In genomic region chr9:109087987-109088386, GRCm38 (mm10) we compare ENCODE assay signal across 8 mouse cellular contexts. TPM values are rescaled to one million over a fixed set of nuclear protein-coding genes. Genes with fewer than 3 reads are reported as not detected.
DNase-seq lines count a peak whose midpoint lies in the region; ATAC-seq and TF ChIP-seq lines count a peak whose summit lies in the region.

No protein-coding gene starts in this region.

- no peak overlapping the region for H3K4me3 ChIP-seq in intestine, embryonic 14.5 days (ENCODE audit: low read depth, low read length)
- no peak overlapping the region for H3K4me3 ChIP-seq in intestine, embryonic 16.5 days (ENCODE audit: low read length)
- H3K4me3 ChIP-seq in CH12.LX (replicated peaks in 1 of 3; ENCODE audit: low read depth in 2 of 3, low read length in 2 of 3, poor library complexity in 1 of 3), result no peak overlapping the region
- H3K4me3 ChIP-seq in heart, embryonic 13.5 days, result no peak overlapping the region

- H3K4me2 ChIP-seq in intestine, embryonic 14.5 days (ENCODE audit: low read length), result no peak overlapping the region
- no peak overlapping the region for H3K4me2 ChIP-seq in intestine, embryonic 16.5 days (ENCODE audit: low read depth, low read length)
- no peak overlapping the region for H3K4me2 ChIP-seq in CH12.LX (ENCODE audit: insufficient read depth, low read depth, poor library complexity, severe bottlenecking)
- H3K4me2 ChIP-seq in heart, embryonic 13.5 days, result no peak overlapping the region

- 14% methylated on average over 5 of the region's 5 CpGs for WGBS in intestine, embryonic 14.5 days
- 19% methylated on average over 5 of the region's 5 CpGs for WGBS in intestine, embryonic 16.5 days
- 10% methylated on average over 5 of the region's 5 CpGs for WGBS in heart, embryonic 13.5 days

- H3K79me2 ChIP-seq in CH12.LX (replicated peaks; ENCODE audit: control insufficient read depth, extremely low read depth, insufficient read depth, poor library complexity, severe bottlenecking), result 0 out of 2 replicates have a peak, but pooled peaks cover under 1% of the 10 kb centered on the region

- H3K9ac ChIP-seq in intestine, embryonic 14.5 days (ENCODE audit: low read length), result no peak overlapping the region
- no peak overlapping the region for H3K9ac ChIP-seq in intestine, embryonic 16.5 days (ENCODE audit: low read depth, low read length)
- H3K9ac ChIP-seq in CH12.LX (ENCODE audit: insufficient read depth, low read depth), result no peak overlapping the region
- peak overlapping the region; percentile 20 for H3K9ac ChIP-seq in heart, embryonic 13.5 days

- TF ChIP-seq EP300 in CH12.LX (IDR thresholded peaks at IDR 0.05; ENCODE audit: low read length), result no peak

- no peak; the same call in none of the 2 replicates for TF ChIP-seq RAD21 in CH12.LX (IDR thresholded peaks at IDR 0.05; ENCODE audit: low read depth, low read length)

- H3K27me3 ChIP-seq in intestine, embryonic 14.5 days (replicated peaks; ENCODE audit: control insufficient read depth, insufficient read depth, low read length), result no peaks in the 10 kb centered on the region
- no peaks in the 10 kb centered on the region for H3K27me3 ChIP-seq in intestine, embryonic 16.5 days (replicated peaks; ENCODE audit: control insufficient read depth, insufficient read depth, low read length)
- H3K27me3 ChIP-seq in CH12.LX (replicated peaks), result no peaks in the 10 kb centered on the region
- H3K27me3 ChIP-seq in heart, embryonic 13.5 days (replicated peaks), result no peaks in the 10 kb centered on the region

- peaks cover 22% of the 10 kb centered on the region; the same call in 1 of the 2 replicates for H3K36me3 ChIP-seq in intestine, embryonic 14.5 days (ENCODE audit: control insufficient read depth, insufficient read depth, low read length)
- peaks cover 2% of the 10 kb centered on the region; the same call in 1 of the 2 replicates for H3K36me3 ChIP-seq in intestine, embryonic 16.5 days (ENCODE audit: control insufficient read depth, insufficient read depth, low read length)
- H3K36me3 ChIP-seq in CH12.LX (replicated peaks in 1 of 2; ENCODE audit: control insufficient read depth in 1 of 2, insufficient read depth in 1 of 2, low read length in 1 of 2), result peaks cover 28 to 59% of the 10 kb centered on the region in 2 experiments
- H3K36me3 ChIP-seq in heart, embryonic 13.5 days, result peaks cover 42% of the 10 kb centered on the region

- dilution Hi-C loops in CH12.LX (cut with MboI; ENCODE audit: extremely low pct_ligation_motif_present, extremely low pct_unique_long_range_greater_than_20kb, low sequenced_read_pairs), result no loop called here

- H3K27ac ChIP-seq in intestine, embryonic 14.5 days (ENCODE audit: low read depth), result no peak overlapping the region
- H3K27ac ChIP-seq in intestine, embryonic 16.5 days (ENCODE audit: low read length), result no peak overlapping the region
- no peak overlapping the region for H3K27ac ChIP-seq in CH12.LX (ENCODE audit: insufficient read depth, low read depth)
- H3K27ac ChIP-seq in heart, embryonic 13.5 days (replicated peaks), result no peak overlapping the region

- intact Hi-C loops in left cerebral cortex, postnatal 4 days (cut with DNase I), result loop anchor here (5.0 kb wide), 2 partner anchors 34 to 744 kb away; partner anchors contain the start of gene Nme6

- DNase-seq in intestine, embryonic 14.5 days (ENCODE audit: low spot score), result no peak
- DNase-seq in CH12.LX (ENCODE audit: extremely low read depth) (no peak), adipocyte (ENCODE audit: low spot score) (peak; percentile 55)
- peak; percentile 70 for DNase-seq in left cerebral cortex, postnatal 4 days

- H3K9me3 ChIP-seq in intestine, embryonic 14.5 days (ENCODE audit: control insufficient read depth, low read length), result no peaks in the 10 kb centered on the region
- H3K9me3 ChIP-seq in intestine, embryonic 16.5 days (ENCODE audit: control insufficient read depth, low read length), result no peaks in the 10 kb centered on the region
- no peaks in the 10 kb centered on the region for H3K9me3 ChIP-seq in CH12.LX (replicated peaks; ENCODE audit: low read length)
- no peaks in the 10 kb centered on the region for H3K9me3 ChIP-seq in heart, embryonic 13.5 days

- TF ChIP-seq CTCF in CH12.LX (conservative IDR thresholded peaks at IDR 0.05 in 1 of 2, IDR thresholded peaks at IDR 0.05 in 1 of 2; ENCODE audit: low read depth in 2 of 2, low read length in 2 of 2), result peak in 1 of 2 experiments; percentile 45; a peak in 2 of 4 replicates

- TF ChIP-seq POLR2A in CH12.LX (IDR thresholded peaks at IDR 0.05; ENCODE audit: low read depth, low read length), result no peak

- ATAC-seq in intestine, embryonic 14.5 days (replicated peaks; ENCODE audit: low FRiP score, low TSS enrichment, low read depth), result 0 out of 2 replicates have a peak, but pooled peaks have one; percentile 18
- ATAC-seq in intestine, embryonic 16.5 days, result no peak
- ATAC-seq in heart, embryonic 13.5 days (ENCODE audit: extremely low read depth, insufficient number of reproducible peaks, low FRiP score, low TSS enrichment), result no peak
- ATAC-seq in erythroblast, adult 5-6 weeks (replicated peaks; ENCODE audit: low FRiP score, poor library complexity, severe bottlenecking), result no peak
- no peak for ATAC-seq in CD4-positive, CD25-positive, alpha-beta regulatory T cell, adult 4 months

- in situ Hi-C loops in CH12.LX (cut with MboI; ENCODE audit: low pct_ligation_motif_present, low pct_unique_long_range_greater_than_20kb, low sequenced_read_pairs), result no loop called here

- H3K4me1 ChIP-seq in intestine, embryonic 14.5 days (replicated peaks; ENCODE audit: control insufficient read depth, insufficient read depth, low read length), result peaks cover 6% of the 10 kb centered on the region
- peaks cover 4% of the 10 kb centered on the region; the same call in 1 of the 2 replicates for H3K4me1 ChIP-seq in intestine, embryonic 16.5 days (ENCODE audit: control insufficient read depth, insufficient read depth, low read length)
- H3K4me1 ChIP-seq in CH12.LX (ENCODE audit: control insufficient read depth in 1 of 2, insufficient read depth in 2 of 2), result peaks cover 2 to 16% of the 10 kb centered on the region in 2 experiments; a peak in 2 of 4 replicates
- H3K4me1 ChIP-seq in heart, embryonic 13.5 days, result peaks cover 16% of the 10 kb centered on the region

RNA-seq across cellular contexts. Expression of gene Tma7, which starts 5.6 kb away (rescaled TPM):
- 682 and 702 TPM in 2 replicates for polyA plus RNA-seq in intestine, embryonic 14.5 days (2014; fragmentation: Nextera tagmentation; extraction: Ambion mirVana)
- 597 and 612 TPM in 2 replicates for polyA plus RNA-seq in intestine, embryonic 16.5 days (2015; fragmentation: Nextera tagmentation; extraction: Ambion mirVana)
- 255 and 369 TPM in 2 replicates for total RNA-seq in CH12.LX (2012; rRNA removed)
- 336 and 356 TPM in 2 replicates for total RNA-seq in CH12.LX (2014; rRNA removed)
- polyA plus RNA-seq in CH12.LX (2012; ENCODE audit: insufficient read length, low read depth), result 494 and 529 TPM in 2 replicates
- 568 and 620 TPM in 2 replicates for polyA plus RNA-seq in heart, embryonic 13.5 days (2015; fragmentation: Nextera tagmentation; extraction: Ambion mirVana)
- 100 to 1,000 TPM; 385 to 398 TPM for total RNA-seq in left cerebral cortex, postnatal 4 days (2021)
- 104 and 108 TPM in 2 replicates for total RNA-seq in erythroblast, adult 5-6 weeks (2015; ENCODE audit: low replicate concordance)
- 44.6 and 57.0 TPM in 2 replicates for total RNA-seq in erythroblast, adult 5-6 weeks (2017; ENCODE audit: low replicate concordance)
- 100 to 1,000 TPM; 679 to 933 TPM for polyA plus RNA-seq in CD4-positive, CD25-positive, alpha-beta regulatory T cell, adult 4 months (2017; shearing (Covaris generic))

RNA-seq across cellular contexts. Expression of gene Ccdc51, which starts 5.7 kb away (rescaled TPM):
- 12.9 and 14.5 TPM in 2 replicates for polyA plus RNA-seq in intestine, embryonic 14.5 days (2014; fragmentation: Nextera tagmentation; extraction: Ambion mirVana)
- 20.0 and 20.2 TPM in 2 replicates for polyA plus RNA-seq in intestine, embryonic 16.5 days (2015; fragmentation: Nextera tagmentation; extraction: Ambion mirVana)
- total RNA-seq in CH12.LX (2012; rRNA removed) (18.2 TPM in 2 replicates), CH12.LX (2014; rRNA removed) (15.9 and 16.2 TPM in 2 replicates)
- polyA plus RNA-seq in CH12.LX (2012; ENCODE audit: insufficient read length, low read depth), result 7.6 and 8.6 TPM in 2 replicates
- polyA plus RNA-seq in heart, embryonic 13.5 days (2015; fragmentation: Nextera tagmentation; extraction: Ambion mirVana), result 12.4 and 16.7 TPM in 2 replicates
- total RNA-seq in left cerebral cortex, postnatal 4 days (2021), result 1 to 10 TPM; 7.9 to 8.4 TPM
- total RNA-seq in erythroblast, adult 5-6 weeks (2015; ENCODE audit: low replicate concordance), result 2.5 TPM in 1 of 2 replicates, not detected in the other
- 3.7 and 4.3 TPM in 2 replicates for total RNA-seq in erythroblast, adult 5-6 weeks (2017; ENCODE audit: low replicate concordance)
- polyA plus RNA-seq in CD4-positive, CD25-positive, alpha-beta regulatory T cell, adult 4 months (2017; shearing (Covaris generic)), result 10 to 100 TPM; 13.5 to 16.0 TPM

RNA-seq across cellular contexts. Expression of gene Plxnb1, which starts 7.2 kb away (rescaled TPM):
- 10.8 and 11.7 TPM in 2 replicates for polyA plus RNA-seq in intestine, embryonic 14.5 days (2014; fragmentation: Nextera tagmentation; extraction: Ambion mirVana)
- 4.7 and 5.2 TPM in 2 replicates for polyA plus RNA-seq in intestine, embryonic 16.5 days (2015; fragmentation: Nextera tagmentation; extraction: Ambion mirVana)
- total RNA-seq in CH12.LX (2012; rRNA removed), result under 0.01 TPM in 1 of 2 replicates, not detected in the other
- total RNA-seq in CH12.LX (2014; rRNA removed), result not detected in 2 replicates
- polyA plus RNA-seq in CH12.LX (2012; ENCODE audit: insufficient read length, low read depth), result not detected in 2 replicates
- polyA plus RNA-seq in heart, embryonic 13.5 days (2015; fragmentation: Nextera tagmentation; extraction: Ambion mirVana), result 7.1 and 8.2 TPM in 2 replicates
- total RNA-seq in left cerebral cortex, postnatal 4 days (2021), result 100 to 1,000 TPM in 1 of 2 experiments, 10 to 100 TPM in 1; 90.0 to 105 TPM
- total RNA-seq in erythroblast, adult 5-6 weeks (2015; ENCODE audit: low replicate concordance), result not detected in 2 replicates
- total RNA-seq in erythroblast, adult 5-6 weeks (2017; ENCODE audit: low replicate concordance), result not detected in 2 replicates
- polyA plus RNA-seq in CD4-positive, CD25-positive, alpha-beta regulatory T cell, adult 4 months (2017; shearing (Covaris generic)), result 1 to 10 TPM in 1 of 2 experiments, under 1 TPM in 1; 0.94 to 1.2 TPM

RNA-seq across cellular contexts. Expression of gene Atrip, which starts 14.1 kb away (rescaled TPM):
- polyA plus RNA-seq in intestine, embryonic 14.5 days (2014; fragmentation: Nextera tagmentation; extraction: Ambion mirVana), result 27.7 and 28.2 TPM in 2 replicates
- 18.4 and 21.5 TPM in 2 replicates for polyA plus RNA-seq in intestine, embryonic 16.5 days (2015; fragmentation: Nextera tagmentation; extraction: Ambion mirVana)
- total RNA-seq in CH12.LX (2012; rRNA removed) (18.0 and 19.3 TPM in 2 replicates), CH12.LX (2014; rRNA removed) (16.2 and 17.6 TPM in 2 replicates)
- polyA plus RNA-seq in CH12.LX (2012; ENCODE audit: insufficient read length, low read depth), result 21.3 and 24.1 TPM in 2 replicates
- polyA plus RNA-seq in heart, embryonic 13.5 days (2015; fragmentation: Nextera tagmentation; extraction: Ambion mirVana), result 16.6 and 18.0 TPM in 2 replicates
- total RNA-seq in left cerebral cortex, postnatal 4 days (2021), result 10 to 100 TPM; 33.4 to 37.4 TPM
- total RNA-seq in erythroblast, adult 5-6 weeks (2015; ENCODE audit: low replicate concordance), result 4.2 TPM in 1 of 2 replicates, not detected in the other
- 4.8 and 10.6 TPM in 2 replicates for total RNA-seq in erythroblast, adult 5-6 weeks (2017; ENCODE audit: low replicate concordance)
- polyA plus RNA-seq in CD4-positive, CD25-positive, alpha-beta regulatory T cell, adult 4 months (2017; shearing (Covaris generic)), result 10 to 100 TPM; 23.4 to 32.1 TPM

RNA-seq across cellular contexts. Expression of gene Trex1, which starts 28.5 kb away (rescaled TPM):
- polyA plus RNA-seq in intestine, embryonic 14.5 days (2014; fragmentation: Nextera tagmentation; extraction: Ambion mirVana), result 12.8 and 13.8 TPM in 2 replicates
- 13.0 and 14.4 TPM in 2 replicates for polyA plus RNA-seq in intestine, embryonic 16.5 days (2015; fragmentation: Nextera tagmentation; extraction: Ambion mirVana)
- total RNA-seq in CH12.LX (2012; rRNA removed) (20.8 and 31.5 TPM in 2 replicates), CH12.LX (2014; rRNA removed) (20.1 and 21.1 TPM in 2 replicates)
- 15.8 and 22.9 TPM in 2 replicates for polyA plus RNA-seq in CH12.LX (2012; ENCODE audit: insufficient read length, low read depth)
- polyA plus RNA-seq in heart, embryonic 13.5 days (2015; fragmentation: Nextera tagmentation; extraction: Ambion mirVana), result 7.7 and 10.9 TPM in 2 replicates
- 10 to 100 TPM; 14.8 to 15.1 TPM for total RNA-seq in left cerebral cortex, postnatal 4 days (2021)
- total RNA-seq in erythroblast, adult 5-6 weeks (2015; ENCODE audit: low replicate concordance), result 7.3 and 19.6 TPM in 2 replicates
- total RNA-seq in erythroblast, adult 5-6 weeks (2017; ENCODE audit: low replicate concordance), result 1.7 and 4.2 TPM in 2 replicates
- polyA plus RNA-seq in CD4-positive, CD25-positive, alpha-beta regulatory T cell, adult 4 months (2017; shearing (Covaris generic)), result 10 to 100 TPM; 36.2 to 61.7 TPM

Comparison
In these comparisons a context has a peak if more than half of its experiments do, and no peak if none do; other contexts are left out.
1. DNase-seq: peak in adipocyte (single experiment) and left cerebral cortex, postnatal 4 days (single experiment); none in intestine, embryonic 14.5 days (single experiment) and CH12.LX (single experiment).